Mouse (Mus musculus) heart, postnatal 0 days (tissue): Measurements from ENCODE around the gene Snrnp25. TPM values are rescaled to one million over a fixed set of nuclear protein-coding genes. Genes with fewer than 3 reads are reported as not detected.

Experiments
- ATAC-seq: fragments of 200-750 bp; cut with Nextera tagmentation; 2 replicates; pipeline ENCODE4 v1.8.0; 2017; ENCODE audit warnings: low read depth, moderate number of reproducible peaks, moderate library complexity; ENCODE audit not compliant: insufficient read depth
- DNase-seq: peaks from one replicate; pipeline ENCODE4 v3.0.0-alpha.2; 2016; ENCODE audit warnings: low spot score
- H3K27ac ChIP-seq: fragments of 300-500 bp; sonication (generic); 2 replicates; pipeline ENCODE4 v1.5.1; 2014; ENCODE audit warnings: low read depth, mild to moderate bottlenecking
- H3K27me3 ChIP-seq: fragments of 300-500 bp; sonication (generic); 2 replicates; pipeline ENCODE4 v1.6.1; 2014; ENCODE audit warnings: low read length, mixed read lengths; ENCODE audit not compliant: control insufficient read depth, insufficient read depth
- H3K36me3 ChIP-seq: fragments of 300-500 bp; sonication (generic); replicated peaks from 2 replicates; pipeline ENCODE4 v1.6.1; 2014; ENCODE audit warnings: low read length, mixed read lengths; ENCODE audit not compliant: control insufficient read depth, insufficient read depth
- H3K4me1 ChIP-seq: fragments of 300-500 bp; sonication (generic); 2 replicates; pipeline ENCODE4 v1.6.1; 2014; ENCODE audit warnings: antibody characterized with exemption; ENCODE audit not compliant: control insufficient read depth, insufficient read depth
- H3K4me2 ChIP-seq: fragments of 300-500 bp; sonication (generic); 2 replicates; pipeline ENCODE4 v1.6.1; 2014; ENCODE audit warnings: low read depth, mild to moderate bottlenecking, low read length, moderate library complexity
- H3K4me3 ChIP-seq: fragments of 300-500 bp; sonication (generic); 2 replicates; pipeline ENCODE4 v1.5.1; 2014; ENCODE audit warnings: low read depth, low read length
- H3K9ac ChIP-seq: fragments of 300-500 bp; sonication (generic); replicated peaks from 2 replicates; pipeline ENCODE4 v1.6.1; 2014; ENCODE audit warnings: low read depth, low read length, mixed read lengths
- H3K9me3 ChIP-seq: fragments of 300-500 bp; sonication (generic); replicated peaks from 2 replicates; pipeline ENCODE4 v1.6.1; 2016; ENCODE audit warnings: low read length; ENCODE audit not compliant: control insufficient read depth
- CTCF ChIP-seq: IDR thresholded peaks from 2 replicates; pipeline ENCODE4 v1.5.1; 2016; ENCODE audit warnings: antibody characterized with exemption, control low read depth, low read depth
- EP300 ChIP-seq: IDR thresholded peaks from 2 replicates; pipeline ENCODE4 v1.6.1; 2016; ENCODE audit warnings: antibody characterized with exemption, low read depth
- WGBS: fragments of 180-500 bp; shearing (Covaris S2); extraction: QIAGEN DNeasy Blood & Tissue Kit; methylation state at CpG from one replicate; pipeline ENCODE4 v1.1.7; 2014; 5-methylcytosine and 5-hydroxymethylcytosine counted together
- polyA plus RNA-seq: library from polyadenylated mRNA; unstranded; fragments of >200 nt; fragmentation: Nextera tagmentation; extraction: Ambion mirVana; gene quantifications from 2 replicates; pipeline ENCODE4 v1.2.1, GENCODE M21; 2015
- total RNA-seq: library from RNA; depleted of rRNA; stranded (reverse); fragments of >200 nt; gene quantifications from 2 replicates; pipeline ENCODE4 v1.2.3, GENCODE M21; 2014; ENCODE audit warnings: low replicate concordance

The Snrnp25 gene
- total and polyA plus RNA-seq, 2 experiments from 2014 or later, result 12.9 to 27.1 TPM

DNA sequence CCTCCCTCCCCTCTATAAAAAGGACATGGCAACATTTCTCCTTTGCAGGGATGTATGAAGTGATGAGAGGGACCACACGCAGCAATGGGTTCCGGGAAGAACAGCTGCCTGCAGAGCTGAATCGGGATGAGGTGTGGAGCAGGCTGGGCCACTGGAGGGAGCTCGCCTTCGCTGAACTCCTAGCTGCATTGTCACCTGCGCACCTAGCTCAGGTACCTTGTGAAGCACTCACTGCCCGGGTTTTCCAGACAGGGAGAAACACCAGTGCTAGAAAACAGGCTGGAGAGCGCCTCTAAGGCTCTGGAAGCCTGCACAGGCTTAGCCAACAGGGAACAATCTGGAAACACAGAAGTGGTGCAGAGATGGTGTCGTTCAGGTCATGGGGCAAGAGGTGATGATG lies 43.7 kb upstream of the Snrnp25 start:
- no peak for ATAC-seq
- Histone ChIP-seq H3K9ac (no peak overlapping the region), H3K4me3 (no peak overlapping the region), H3K27ac (no peak overlapping the region), H3K27me3 (peaks cover 22% of the 10 kb centered on the region), H3K9me3 (no peaks in the 10 kb centered on the region), H3K4me1 (peaks cover 4% of the 10 kb centered on the region; the same call in 1 of the 2 replicates), H3K4me2 (peak overlapping the region; percentile 55; the same call in 1 of the 2 replicates), H3K36me3 (no peaks in the 10 kb centered on the region)
- 9% methylated on average over 9 of the region's 9 CpGs for WGBS
- TF ChIP-seq EP300 (no peak), CTCF (no peak; the same call in 1 of the 2 replicates)
- no peak for DNase-seq

- Histone ChIP-seq H3K4me3 (peak overlapping the region; percentile 29; the same call in 1 of the 2 replicates), H3K4me2 (peak overlapping the region; percentile 55), H3K27ac (no peak overlapping the region), H3K9me3 (no peaks in the 10 kb centered on the region), H3K9ac (no peak overlapping the region), H3K27me3 (peaks cover 22% of the 10 kb centered on the region), H3K36me3 (no peaks in the 10 kb centered on the region), H3K4me1 (peaks cover 4% of the 10 kb centered on the region; the same call in 1 of the 2 replicates)
- WGBS, result 13% methylated on average over 28 of the region's 28 CpGs
- peak; percentile 83 for ATAC-seq
- TF ChIP-seq EP300, result no peak
- peak; percentile 92 for TF ChIP-seq CTCF
- DNase-seq, result peak; percentile 29
Measured at GRCm38 (mm10) chr11:32161922-32162804, 43.1 kb upstream of the Snrnp25 start.

DNA sequence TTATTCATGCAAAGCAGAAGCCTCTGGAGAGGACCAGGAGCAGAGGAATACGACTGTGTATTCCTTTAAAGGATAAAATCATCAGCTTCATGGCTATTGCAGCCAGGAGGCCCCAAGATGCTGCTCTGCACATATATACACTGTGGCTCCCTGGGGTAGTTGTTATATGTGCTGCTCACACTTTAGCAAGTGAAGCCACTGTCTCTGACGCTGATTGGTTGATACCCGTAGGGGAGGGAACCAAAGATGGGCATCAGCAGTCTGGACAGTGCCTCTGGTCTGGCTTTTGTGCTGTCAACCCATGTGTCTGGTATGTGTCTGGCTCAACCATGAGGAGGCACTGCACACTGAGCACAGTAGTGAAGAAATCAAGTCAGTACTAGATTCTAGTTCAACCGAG lies 38.5 kb upstream of the Snrnp25 start:
- H3K27me3 ChIP-seq, result peaks cover 6% of the 10 kb centered on the region
- no peaks in the 10 kb centered on the region for H3K36me3 ChIP-seq
- no peak for ATAC-seq
- H3K4me2 ChIP-seq, result no peak overlapping the region
- no peak overlapping the region for H3K27ac ChIP-seq
- 44% methylated on average over 4 of the region's 4 CpGs for WGBS
- DNase-seq, result no peak
- H3K4me1 ChIP-seq, result peaks cover 4% of the 10 kb centered on the region; the same call in 1 of the 2 replicates
- no peak overlapping the region for H3K4me3 ChIP-seq
- H3K9ac ChIP-seq, result no peak overlapping the region
- H3K9me3 ChIP-seq, result no peaks in the 10 kb centered on the region
- TF ChIP-seq EP300 (no peak), CTCF (no peak)

DNA sequence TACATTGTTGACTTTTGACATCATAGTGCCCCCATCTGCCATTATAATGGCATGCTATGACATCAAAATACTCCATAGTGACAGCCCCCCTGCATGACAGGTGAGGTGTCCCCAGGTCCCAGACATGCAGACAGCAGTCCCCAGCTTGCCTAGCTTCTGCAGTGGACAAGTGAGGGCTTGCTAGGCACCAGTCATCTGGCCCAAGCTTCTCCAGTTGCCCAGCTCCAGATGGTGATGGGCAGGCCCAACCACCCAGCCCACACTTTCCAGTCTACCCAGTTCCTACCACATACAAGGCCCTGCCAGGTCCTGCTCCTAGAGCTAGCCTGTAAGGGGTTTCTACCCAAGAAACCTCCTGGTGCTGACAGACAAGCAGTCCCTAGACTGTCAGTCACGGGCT lies 26.7 kb upstream of the Snrnp25 start:
- WGBS, result 81% methylated on average over 1 of the region's 1 CpGs
- no peak for DNase-seq
- no peaks in the 10 kb centered on the region for H3K27me3 ChIP-seq
- no peaks in the 10 kb centered on the region for H3K36me3 ChIP-seq
- no peak for ATAC-seq
- no peak overlapping the region for H3K27ac ChIP-seq
- H3K4me1 ChIP-seq, result no peaks in the 10 kb centered on the region
- H3K4me2 ChIP-seq, result no peak overlapping the region
- H3K4me3 ChIP-seq, result no peak overlapping the region
- no peak overlapping the region for H3K9ac ChIP-seq
- no peaks in the 10 kb centered on the region for H3K9me3 ChIP-seq
- no peak for TF ChIP-seq CTCF
- no peak for TF ChIP-seq EP300

GRCm38 (mm10) chr11:32181246-32181645 lies 24.0 kb upstream of the Snrnp25 start:
- TF ChIP-seq EP300 (no peak), CTCF (no peak)
- H3K9me3 ChIP-seq, result no peaks in the 10 kb centered on the region
- H3K4me1 ChIP-seq, result no peaks in the 10 kb centered on the region
- no peak overlapping the region for H3K27ac ChIP-seq
- 73% methylated on average over 4 of the region's 4 CpGs for WGBS
- H3K36me3 ChIP-seq, result no peaks in the 10 kb centered on the region
- DNase-seq (no peak), ATAC-seq (no peak)
- H3K27me3 ChIP-seq, result no peaks in the 10 kb centered on the region
- no peak overlapping the region for H3K4me2 ChIP-seq
- H3K9ac ChIP-seq, result no peak overlapping the region
- no peak overlapping the region for H3K4me3 ChIP-seq
